Mouse (Mus musculus): ENCODE data around the gene Prss45. TPM values are rescaled to one million over a fixed set of nuclear protein-coding genes. Genes with fewer than 3 reads are reported as not detected.
A peak's percentile ranks its signal among the peaks of the same experiment; 100 is the strongest.

The Prss45 gene
- total RNA-seq, 2 experiments from 2014 or later: 0.51 TPM; not detected in 1

DNA sequence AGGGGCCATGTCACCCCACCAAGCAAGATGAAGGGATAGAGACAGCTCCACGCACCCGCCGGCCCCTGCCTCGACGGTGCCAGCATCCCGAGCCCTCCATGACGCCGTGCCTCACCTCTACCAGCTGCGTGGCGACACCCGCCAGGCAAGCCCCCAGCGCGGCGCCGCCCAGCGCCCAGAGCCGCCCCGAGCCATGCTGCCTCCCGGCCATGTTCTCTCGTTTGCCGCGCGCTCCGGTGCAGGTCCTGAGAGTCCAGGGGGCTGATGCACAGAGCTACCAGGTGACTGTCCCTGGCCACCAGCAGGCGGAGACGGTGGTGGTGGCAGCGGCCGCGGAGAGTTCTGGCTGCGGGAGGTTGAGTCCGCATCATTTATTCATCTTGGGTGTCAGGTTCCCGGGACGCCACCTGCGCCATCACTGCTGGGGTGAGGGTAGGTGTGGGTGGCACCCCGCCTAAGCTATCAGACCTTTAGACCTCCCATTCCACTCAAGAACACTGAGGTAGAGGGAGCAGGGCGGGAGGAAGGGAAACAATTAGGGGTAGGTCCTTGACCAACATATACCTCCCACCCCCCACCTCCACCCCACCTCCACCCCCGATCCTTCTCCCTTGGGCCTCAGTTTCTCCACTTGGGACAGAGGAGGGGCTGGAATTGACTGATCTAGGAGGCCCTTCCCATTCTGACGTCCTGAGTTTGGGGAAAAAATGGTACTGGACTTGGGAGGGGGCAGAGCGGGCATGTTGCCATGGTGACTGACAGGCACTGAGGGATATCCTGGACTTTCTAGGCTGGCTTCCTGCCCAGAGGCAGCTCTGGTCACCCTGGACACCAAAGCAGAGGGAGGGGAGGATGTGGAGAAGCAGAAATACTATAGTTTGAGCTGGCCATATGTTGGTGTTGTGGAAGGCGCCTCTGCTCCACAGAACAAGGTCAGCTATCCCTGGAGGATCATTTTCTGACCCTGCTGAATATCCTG lies 39.6 kb downstream of the Prss45 start:
- Histone ChIP-seq H3K27ac (peak overlapping the region; percentile 32; the same call in 1 of the 2 replicates), H3K4me3 (peak overlapping the region; percentile 42)
- peak; percentile 40 for TF ChIP-seq CTCF (conservative IDR thresholded peaks at IDR 0.05)
- DNase-seq (ENCODE audit: low spot score in 2 of 2): no peak

DNA sequence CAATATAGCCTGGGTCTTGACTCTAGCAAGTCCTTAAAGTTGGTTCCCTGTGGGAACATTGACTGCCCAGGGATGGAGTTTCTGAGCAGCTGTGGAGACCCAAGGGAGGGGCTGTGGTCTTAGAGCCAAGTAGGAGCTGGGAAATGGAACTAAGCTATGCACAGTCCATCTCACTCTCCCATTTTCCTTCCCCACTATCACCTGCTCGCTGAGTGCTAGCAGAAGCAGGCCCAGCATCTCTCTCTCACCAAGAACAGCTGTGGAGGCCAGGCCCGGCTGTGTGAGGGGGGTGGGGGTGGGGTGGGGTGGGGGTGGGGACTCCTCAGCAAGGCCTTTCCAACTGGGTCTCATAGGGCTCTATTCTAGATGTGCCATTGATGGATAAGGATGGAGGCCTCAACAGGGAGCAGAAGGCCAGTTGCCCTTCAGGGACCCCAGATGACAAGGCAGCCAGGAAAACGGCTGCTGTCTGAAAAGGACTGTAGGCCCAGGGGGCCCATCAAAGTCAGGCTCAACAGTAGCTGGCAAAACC lies 40.3 kb downstream of the Prss45 start:
- H3K4me3 ChIP-seq: no peak overlapping the region
- no peak for TF ChIP-seq CTCF (conservative IDR thresholded peaks at IDR 0.05)
- no peak for DNase-seq (ENCODE audit: low spot score in 2 of 2)
- H3K27ac ChIP-seq: no peak overlapping the region

DNA sequence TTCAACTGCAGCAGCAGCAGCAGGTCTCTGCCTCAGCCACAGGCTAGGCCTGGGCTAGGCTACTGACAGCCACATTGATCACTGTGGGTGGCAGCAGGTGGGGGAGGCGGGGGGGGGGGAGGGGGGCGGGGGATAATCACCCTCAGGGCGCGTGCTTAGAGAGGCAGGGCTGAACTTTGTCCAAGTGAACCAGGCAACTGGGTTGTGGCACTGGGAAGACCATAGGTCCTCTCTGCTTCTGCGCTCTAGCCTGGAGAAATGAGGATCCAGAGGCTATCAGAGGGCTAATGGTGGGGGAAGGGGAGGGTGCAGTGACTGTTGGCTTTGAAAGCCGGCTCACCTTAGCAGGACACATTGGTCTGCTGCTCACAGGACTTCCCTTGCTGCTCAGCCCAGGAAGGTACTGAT lies 40.9 kb downstream of the Prss45 start:
- no peak overlapping the region for H3K27ac ChIP-seq

DNA sequence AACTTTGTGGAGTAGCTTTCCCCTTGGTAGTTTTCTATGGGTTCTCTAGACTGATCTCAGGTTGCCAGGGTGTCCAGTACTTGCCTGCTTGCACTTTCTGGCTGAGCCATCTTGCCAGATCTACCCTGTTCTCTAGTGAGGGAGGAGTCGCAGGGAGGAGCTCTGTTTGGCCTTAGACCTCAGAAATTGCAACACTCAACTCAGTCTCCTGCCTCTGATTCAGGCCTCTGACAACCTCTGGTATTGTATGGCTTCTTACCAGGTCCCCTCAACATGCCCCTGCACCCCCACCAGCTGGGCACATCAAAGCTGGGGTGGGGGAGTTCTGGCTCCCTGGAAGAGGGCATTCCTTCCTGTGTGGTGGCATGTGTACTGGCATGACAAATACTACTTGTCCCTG lies 43.0 kb downstream of the Prss45 start:
- H3K4me3 ChIP-seq: no peak overlapping the region
- no peak for DNase-seq (ENCODE audit: low spot score in 2 of 2)
- peak overlapping the region; percentile 57; the same call in 1 of the 2 replicates for H3K27ac ChIP-seq
- TF ChIP-seq CTCF (conservative IDR thresholded peaks at IDR 0.05): no peak

More for the DNA sequence above, 40.9 kb downstream of the Prss45 start:
- no peak overlapping the region for H3K4me3 ChIP-seq
- DNase-seq (ENCODE audit: low spot score in 2 of 2): no peak
- no peak for TF ChIP-seq CTCF (conservative IDR thresholded peaks at IDR 0.05)

DNA sequence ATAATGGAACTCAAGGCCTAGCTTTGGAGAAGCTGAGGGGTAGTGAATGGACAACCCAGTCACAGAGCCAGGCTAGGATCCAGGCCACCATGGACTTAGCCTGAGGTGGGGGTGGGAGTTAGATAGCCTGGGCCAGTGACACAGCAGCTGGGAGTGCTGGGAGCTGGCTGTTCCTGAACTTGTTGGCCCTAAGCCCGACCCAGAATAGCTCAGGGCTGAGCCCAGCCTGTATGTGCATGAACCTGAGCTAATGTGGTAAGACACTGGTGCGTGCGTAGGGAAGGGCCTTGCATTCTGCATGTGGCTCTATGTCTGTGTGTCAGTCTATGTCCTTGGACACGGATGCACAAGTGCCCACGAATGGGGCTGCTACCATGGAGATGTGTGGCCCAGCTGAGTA lies 43.5 kb downstream of the Prss45 start:
- peak overlapping the region; percentile 57; the same call in 1 of the 2 replicates for H3K27ac ChIP-seq
- no peak for TF ChIP-seq CTCF (conservative IDR thresholded peaks at IDR 0.05)
- no peak for DNase-seq (ENCODE audit: low spot score in 2 of 2)
- H3K4me3 ChIP-seq: no peak overlapping the region

DNA sequence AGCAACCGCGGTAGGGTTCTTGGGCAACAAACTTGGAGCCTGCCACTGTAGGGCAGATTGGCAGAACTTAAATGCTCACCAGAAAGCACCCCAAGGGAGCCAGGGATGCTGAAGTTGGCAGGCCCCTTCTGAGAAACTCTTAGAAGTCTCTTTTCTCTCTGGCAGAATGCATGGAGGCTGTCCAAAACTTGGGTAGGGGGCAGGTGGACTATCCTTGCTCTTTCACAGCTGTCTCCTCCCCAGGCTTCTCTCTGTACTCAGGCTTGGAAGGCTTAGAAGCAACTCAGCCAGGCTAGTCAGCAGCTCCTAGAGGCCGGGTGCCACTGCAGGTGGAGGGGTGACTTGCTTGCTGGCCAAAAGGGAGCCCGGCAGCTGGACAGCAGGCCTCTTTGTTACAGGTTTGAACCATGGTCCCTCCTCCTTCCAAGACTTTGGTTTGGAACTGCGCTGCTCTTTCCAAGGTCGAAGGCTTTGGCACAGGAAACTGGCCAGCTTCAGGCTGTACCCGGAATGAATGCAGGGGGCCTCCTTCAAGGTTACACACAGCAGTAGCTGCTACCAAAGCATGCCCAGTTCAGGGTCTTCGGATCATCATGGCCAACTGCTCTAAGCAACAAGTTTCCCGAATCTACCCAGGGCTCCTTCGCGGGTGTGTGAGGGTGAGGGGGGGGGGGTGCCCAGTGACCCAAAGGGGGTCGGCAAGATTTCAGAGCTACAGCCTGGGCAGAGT lies 45.0 kb downstream of the Prss45 start, which contains the start of gene Als2cl:
Gene Als2cl, plus strand, starts transcription at position 680 of the 730 bp plus-strand sequence.
- DNase-seq (ENCODE audit: low spot score in 2 of 2): peak; percentile 21 to 69
- H3K27ac ChIP-seq: peak within 1 kb of the TSS; percentile 91
- TF ChIP-seq CTCF (conservative IDR thresholded peaks at IDR 0.05): no peak
- H3K4me3 ChIP-seq: peak within 1 kb of the TSS; percentile 56

DNA sequence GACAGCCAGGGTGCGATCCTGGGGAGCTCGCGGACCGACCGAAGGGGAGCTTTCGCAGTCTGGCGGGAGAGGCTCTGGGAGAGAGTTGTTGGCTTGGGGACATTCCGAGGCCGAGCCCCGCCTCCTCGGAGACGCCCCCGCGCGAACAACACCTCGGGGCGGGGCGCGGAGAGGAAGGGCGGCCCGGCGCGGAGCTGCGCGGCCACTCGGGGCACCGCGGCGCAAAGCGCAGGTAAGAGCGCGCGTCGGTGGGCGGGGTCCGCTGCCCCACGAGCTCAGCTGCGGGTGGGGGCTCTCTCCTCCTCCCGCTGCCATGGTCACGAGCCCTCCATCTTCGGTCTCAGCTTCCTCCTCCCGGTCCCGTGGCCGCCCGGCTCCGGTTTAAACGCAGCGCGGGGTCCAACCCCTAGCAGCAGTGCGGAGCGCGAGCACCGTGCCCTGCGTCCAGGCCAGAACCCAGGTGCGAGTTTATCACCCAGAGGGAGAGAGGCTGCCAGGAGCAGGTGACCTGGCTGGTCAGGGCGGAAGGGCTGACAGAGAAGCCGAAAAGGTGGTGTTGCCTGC lies 45.7 kb downstream of the Prss45 start, which contains the start of gene Tmie:
Gene Tmie, minus strand, starts transcription at position 116 of the 564 bp plus-strand sequence.
- DNase-seq (ENCODE audit: low spot score in 2 of 2): peak in 1 of 2 experiments; percentile 47
- H3K27ac ChIP-seq: peak within 1 kb of the TSS; percentile 91
- no peak for TF ChIP-seq CTCF (conservative IDR thresholded peaks at IDR 0.05)

DNA sequence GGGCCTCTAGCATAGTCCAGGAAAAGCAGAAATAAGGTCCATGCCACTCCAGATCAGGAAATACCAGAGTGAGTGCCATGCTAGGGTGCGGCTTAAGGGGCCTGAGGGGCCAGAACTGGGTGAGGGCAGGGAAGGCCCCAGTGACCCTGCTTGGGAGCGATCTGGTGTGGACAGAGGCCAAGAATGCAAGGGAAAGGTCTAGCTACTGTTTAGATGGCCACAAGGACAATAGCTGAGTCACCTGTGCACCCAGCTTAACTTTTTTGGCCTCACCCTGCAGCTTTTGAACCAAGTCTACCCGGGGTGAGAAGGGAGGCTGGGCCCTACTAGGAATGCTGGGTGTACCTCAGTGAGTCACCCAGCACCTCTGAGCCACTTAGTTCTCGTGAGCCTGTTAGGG lies 46.4 kb downstream of the Prss45 start:
- Histone ChIP-seq H3K4me3 (peak overlapping the region; percentile 56), H3K27ac (peak overlapping the region; percentile 91)
- no peak for TF ChIP-seq CTCF (conservative IDR thresholded peaks at IDR 0.05)
- DNase-seq (ENCODE audit: low spot score in 2 of 2): no peak

More for the DNA sequence above, 45.7 kb downstream of the Prss45 start, which contains the start of gene Tmie:
- peak within 1 kb of the TSS; percentile 56 for H3K4me3 ChIP-seq

DNA sequence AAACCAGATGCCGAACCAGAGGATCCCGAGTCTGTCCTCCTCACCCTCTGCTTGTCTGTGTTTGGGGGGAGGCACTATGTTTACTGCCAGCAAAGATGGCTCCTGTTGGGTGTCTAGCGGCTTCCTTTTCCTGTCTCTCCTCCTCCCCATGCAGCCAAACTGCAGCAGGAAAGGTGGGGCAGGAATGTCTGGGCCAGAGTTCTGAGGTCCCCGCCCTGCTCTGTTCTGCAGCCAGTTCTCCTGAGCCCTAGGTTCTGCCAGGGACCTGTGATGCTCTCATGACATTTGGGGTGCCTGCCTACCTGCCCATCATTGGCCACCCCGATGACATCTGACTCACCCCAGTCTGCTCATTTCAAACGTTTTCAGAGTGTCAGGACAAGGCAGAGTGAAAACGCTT lies 47.6 kb downstream of the Prss45 start:
- Histone ChIP-seq H3K4me3 (no peak overlapping the region), H3K27ac (peak overlapping the region; percentile 36; the same call in 1 of the 2 replicates)
- no peak for DNase-seq (ENCODE audit: low spot score in 2 of 2)
- TF ChIP-seq CTCF (conservative IDR thresholded peaks at IDR 0.05): no peak

DNA sequence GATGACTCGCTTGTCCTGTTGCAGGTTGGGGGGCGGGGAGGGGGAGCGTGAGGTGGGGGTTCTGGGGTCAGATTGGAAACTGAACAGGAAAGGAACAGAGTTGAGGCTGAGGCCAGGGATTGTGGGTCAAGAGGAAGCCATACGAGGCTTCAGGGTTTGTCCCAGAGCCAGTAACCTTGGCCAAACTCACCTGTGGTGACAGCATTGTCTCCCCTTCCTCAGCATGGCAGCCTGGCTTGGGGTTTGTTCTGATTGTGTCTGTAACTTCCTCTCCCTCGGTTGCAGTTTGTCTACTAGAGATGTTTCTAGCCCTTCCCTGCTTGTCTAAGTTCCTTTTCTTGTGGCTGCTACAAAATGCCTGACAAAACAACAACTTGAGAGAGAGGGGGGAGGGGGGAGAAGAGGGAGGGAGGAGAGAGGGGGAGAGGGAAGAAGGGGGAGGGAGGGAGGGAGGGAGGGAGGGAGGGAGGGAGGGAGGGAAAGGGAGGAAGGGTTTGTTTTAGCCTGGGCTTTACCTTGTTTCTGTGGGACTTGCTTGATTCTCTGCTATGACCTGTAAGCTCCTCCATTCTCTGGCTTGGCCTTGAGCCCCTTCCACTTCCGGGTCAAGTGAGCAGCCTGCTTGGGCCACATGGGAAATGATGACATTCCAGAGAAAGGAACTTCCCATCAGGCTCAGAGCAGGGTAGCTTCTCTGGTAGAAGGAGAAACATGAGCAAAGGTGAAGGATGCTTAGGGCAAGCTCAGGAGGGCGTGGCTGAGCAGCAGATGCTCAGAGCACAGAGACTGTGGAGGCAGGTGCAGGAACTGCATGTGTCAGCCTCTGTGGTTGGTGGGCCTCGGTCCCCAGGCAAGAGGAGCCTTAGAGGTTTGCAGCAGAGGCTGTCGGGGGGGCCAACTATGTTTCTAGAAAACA lies 53.3 kb downstream of the Prss45 start:
- no peak for TF ChIP-seq CTCF (conservative IDR thresholded peaks at IDR 0.05)

DNA sequence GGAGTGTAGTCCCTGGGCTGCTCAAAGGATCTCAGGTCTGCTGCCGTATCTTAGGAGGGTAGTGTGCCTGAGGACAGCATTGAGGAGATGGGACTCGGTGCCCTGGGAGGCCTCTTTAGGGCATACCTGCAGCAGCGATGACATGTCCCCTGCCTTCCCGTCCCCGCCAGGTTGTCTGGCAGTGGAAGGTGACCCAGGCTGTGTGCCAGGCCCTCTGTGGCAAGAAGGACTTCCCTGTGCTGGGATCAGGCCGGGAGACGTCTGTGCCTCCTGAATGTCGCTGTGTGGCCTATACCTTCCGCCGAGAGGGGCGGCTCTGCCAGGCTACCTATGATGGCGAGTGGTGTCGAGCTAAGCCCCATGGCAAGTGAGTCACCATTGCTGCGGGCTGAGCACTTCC lies 54.5 kb downstream of the Prss45 start:
- no peak overlapping the region for H3K27ac ChIP-seq
- no peak overlapping the region for H3K4me3 ChIP-seq
- DNase-seq (ENCODE audit: low spot score in 2 of 2): no peak
- TF ChIP-seq CTCF (conservative IDR thresholded peaks at IDR 0.05): no peak

More for the DNA sequence above, 53.3 kb downstream of the Prss45 start:
- H3K4me3 ChIP-seq: no peak overlapping the region
- DNase-seq (ENCODE audit: low spot score in 2 of 2): no peak
- no peak overlapping the region for H3K27ac ChIP-seq

All from layer of hippocampus, adult 2 months (tissue).